Mouse (Mus musculus) liver, embryonic 14.5 days (tissue): ENCODE results near the gene Fpgt. TPM values are rescaled to one million over a fixed set of nuclear protein-coding genes. Genes with fewer than 3 reads are reported as not detected.

Experiments
- ATAC-seq: fragments of 200-750 bp; cut with Nextera tagmentation; 2 replicates; pipeline ENCODE4 v1.8.0; 2017; ENCODE audit warnings: moderate number of reproducible peaks, mild to moderate bottlenecking, moderate library complexity; ENCODE audit not compliant: insufficient read depth
- DNase-seq, 3 experiments: peaks; one replicate each; pipeline ENCODE4 v3.0.0-alpha.2; 2012 to 2013; ENCODE audit warnings: low read depth in 3 of 3, low spot score in 3 of 3
- H3K27ac ChIP-seq: fragments of 300-500 bp; sonication (generic); 2 replicates; pipeline ENCODE4 v1.5.1; 2014; ENCODE audit warnings: moderate library complexity, mild to moderate bottlenecking, control low read depth, inconsistent platforms
- H3K27me3 ChIP-seq: fragments of 300-500 bp; sonication (generic); 2 replicates; pipeline ENCODE4 v1.6.1; 2014; ENCODE audit warnings: mild to moderate bottlenecking, low read length, moderate library complexity; ENCODE audit not compliant: control insufficient read depth, insufficient read depth
- H3K36me3 ChIP-seq: fragments of 300-500 bp; sonication (generic); replicated peaks from 2 replicates; pipeline ENCODE4 v1.6.1; 2014; ENCODE audit warnings: low read depth; ENCODE audit not compliant: control insufficient read depth, insufficient read depth
- H3K4me1 ChIP-seq, 2 experiments: fragments of 200-500 bp in 1 of 2; fragments of 300-500 bp in 1 of 2; sonication (generic) in 1 of 2; replicated peaks; 2 replicates each; pipeline ENCODE4 v1.6.1; 2012 to 2014; ENCODE audit warnings: antibody characterized with exemption in 1 of 2, inconsistent platforms in 1 of 2, low read length in 1 of 2; ENCODE audit not compliant: control insufficient read depth in 2 of 2, insufficient read depth in 2 of 2
- H3K4me2 ChIP-seq: fragments of 300-500 bp; sonication (generic); 2 replicates; pipeline ENCODE4 v1.6.1; 2014; ENCODE audit warnings: low read depth, mild to moderate bottlenecking, control low read depth, moderate library complexity
- H3K4me3 ChIP-seq, 2 experiments: fragments of 200-500 bp in 1 of 2; fragments of 300-500 bp in 1 of 2; sonication (generic) in 1 of 2; 2 replicates each; pipeline ENCODE4 v1.5.1; 2012 to 2014; ENCODE audit warnings: low read depth in 2 of 2, low read length in 2 of 2, mild to moderate bottlenecking in 2 of 2, control low read depth in 1 of 2, inconsistent platforms in 1 of 2, moderate library complexity in 1 of 2; ENCODE audit not compliant: insufficient read depth in 1 of 2
- H3K9ac ChIP-seq: fragments of 300-500 bp; sonication (generic); replicated peaks from 2 replicates; pipeline ENCODE4 v1.6.1; 2014; ENCODE audit warnings: mild to moderate bottlenecking, control low read depth, moderate library complexity
- H3K9me3 ChIP-seq: fragments of 300-500 bp; sonication (generic); 2 replicates; pipeline ENCODE4 v1.6.1; 2016; ENCODE audit warnings: low read length, mixed read lengths; ENCODE audit not compliant: control insufficient read depth
- CTCF ChIP-seq: IDR thresholded peaks from 2 replicates; pipeline ENCODE4 v1.5.1; 2016; ENCODE audit warnings: antibody characterized with exemption, low read depth, control low read depth
- EP300 ChIP-seq: IDR thresholded peaks from 2 replicates; pipeline ENCODE4 v1.6.1; 2016; ENCODE audit warnings: antibody characterized with exemption, low read depth
- WGBS: fragments of 180-500 bp; shearing (Covaris S2); extraction: QIAGEN DNeasy Blood & Tissue Kit; methylation state at CpG from one replicate; pipeline ENCODE4 v1.1.7; 2014; ENCODE audit not compliant: insufficient replicate concordance; 5-methylcytosine and 5-hydroxymethylcytosine counted together
- polyA plus RNA-seq, 2 experiments: library from polyadenylated mRNA; depleted of rRNA in 1 of 2; stranded (reverse) in 1 of 2; unstranded in 1 of 2; fragments of >200 nt; fragmentation: Nextera tagmentation in 1 of 2; extraction: Ambion mirVana in 1 of 2; gene quantifications; 2 replicates each; pipeline versions ENCODE4 v1.2.1 to v1.2.3; 2012 to 2014

Gene Fpgt
- 2.1 and 3.0 TPM in 2 replicates for polyA plus RNA-seq (2012; rRNA removed)
- polyA plus RNA-seq (2014; fragmentation: Nextera tagmentation; extraction: Ambion mirVana), result 5.6 TPM in 2 replicates

DNA sequence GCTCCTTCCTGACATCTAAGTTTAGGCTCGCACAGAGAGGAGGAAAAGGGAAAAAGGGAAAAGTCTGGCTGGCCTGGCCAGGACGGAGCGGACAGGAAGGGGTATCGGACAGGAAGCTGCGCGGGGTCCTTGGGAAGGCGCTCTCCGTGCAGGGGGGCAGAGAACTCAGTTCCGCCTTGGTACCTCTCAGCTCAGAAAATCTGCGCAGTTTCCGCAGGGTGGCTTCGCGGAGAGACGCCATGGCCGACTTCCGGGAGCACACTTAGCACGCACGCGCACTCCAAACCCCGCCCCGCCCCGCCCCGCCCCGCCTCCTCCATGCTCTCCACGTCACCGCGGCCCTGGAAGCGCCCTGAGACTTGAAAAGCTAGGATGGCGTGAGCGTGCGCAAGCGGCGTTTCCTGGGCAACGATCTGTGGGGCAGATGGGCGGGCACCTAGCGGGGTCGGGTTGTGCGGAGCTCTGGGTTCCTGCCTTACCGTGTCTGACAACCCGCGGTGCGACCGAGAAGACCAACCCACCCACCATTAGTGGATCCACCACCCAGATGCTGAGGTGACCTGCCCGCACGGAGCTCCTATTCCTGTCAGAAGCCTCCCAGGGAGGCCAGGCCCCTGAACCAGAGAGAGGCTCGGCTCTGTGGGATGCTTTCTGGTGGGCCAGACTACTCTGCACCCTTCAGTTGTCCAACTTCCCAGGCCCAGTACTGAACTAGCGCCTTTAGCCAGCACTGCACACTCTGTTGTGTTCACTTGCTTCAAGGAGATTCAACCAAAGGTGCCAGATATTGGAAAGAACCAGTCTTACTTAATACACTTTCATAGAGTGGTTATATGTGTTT, at the start of gene Fpgt, which contains the start of gene Lrriq3:
Gene Fpgt (minus strand): TSS at position 288 of the 841 bp plus-strand sequence.
Gene Lrriq3 (plus strand): TSS at position 319 of the 841 bp plus-strand sequence.
- peak; percentile 71 to 75 (median 72) for DNase-seq
- 1% methylated on average over 47 of the region's 47 CpGs for WGBS
- Histone ChIP-seq H3K4me2 (peak within 1 kb of the TSS; percentile 88), H3K27me3 (no peaks in the 10 kb centered on the region), H3K9me3 (no peaks in the 10 kb centered on the region), H3K4me3 (peak within 1 kb of the TSS; percentile 66 to 73), H3K36me3 (no peaks in the 10 kb centered on the region), H3K4me1 (peaks cover 2 to 7% of the 10 kb centered on the region in 2 experiments; a peak in 3 of 4 replicates), H3K27ac (peak within 1 kb of the TSS; percentile 46; the same call in 1 of the 2 replicates), H3K9ac (peak within 1 kb of the TSS; percentile 61)
- no peak for TF ChIP-seq EP300
- peak; percentile 98 for ATAC-seq

DNA sequence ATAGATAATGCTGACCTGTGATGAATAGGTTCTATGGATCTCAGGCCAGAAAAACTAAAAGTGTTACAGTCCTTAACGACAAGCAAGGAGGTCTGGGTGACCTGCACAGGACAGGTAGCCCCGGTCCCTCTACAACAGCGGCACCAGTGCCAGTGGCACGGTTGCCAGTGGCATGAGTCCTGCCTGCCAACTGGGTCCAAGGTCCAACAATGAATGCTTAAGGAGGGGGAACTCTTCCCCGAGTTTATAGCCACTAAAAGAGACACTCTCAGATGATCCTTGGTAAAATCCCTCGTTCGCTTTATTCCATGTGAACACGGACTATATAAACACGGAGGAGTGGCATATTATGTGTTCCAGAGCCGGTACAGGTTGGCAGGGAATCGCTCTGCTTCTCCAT, 47.8 kb upstream of the Fpgt start:
- H3K4me3 ChIP-seq, result no peak overlapping the region
- no peak for TF ChIP-seq EP300
- no peak for TF ChIP-seq CTCF

DNA sequence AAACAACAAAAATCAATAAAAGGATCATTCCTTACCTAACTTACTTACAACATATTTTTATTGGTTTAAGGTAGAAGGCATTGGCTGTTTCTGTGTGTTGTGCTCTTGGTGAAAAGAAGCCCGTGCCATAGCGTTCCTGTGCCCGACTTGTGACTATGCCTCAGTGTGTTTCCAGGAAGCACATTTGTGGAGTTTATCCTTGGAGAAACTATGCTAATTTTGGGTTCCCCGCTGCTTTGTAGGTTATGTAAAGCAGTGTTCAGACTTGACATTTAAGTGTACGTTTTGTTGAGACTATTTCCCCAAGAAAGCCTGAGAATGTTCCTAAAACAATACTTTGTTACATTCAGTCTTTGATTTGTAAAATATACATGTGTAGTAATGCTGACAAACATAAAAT, 44.5 kb upstream of the Fpgt start:
- WGBS, result 65% methylated on average over 5 of the region's 5 CpGs
- Histone ChIP-seq H3K27me3 (no peaks in the 10 kb centered on the region), H3K36me3 (no peaks in the 10 kb centered on the region), H3K27ac (no peak overlapping the region), H3K9me3 (no peaks in the 10 kb centered on the region), H3K4me3 (no peak overlapping the region), H3K9ac (no peak overlapping the region), H3K4me1 (no peaks in the 10 kb centered on the region), H3K4me2 (no peak overlapping the region)
- DNase-seq (no peak), ATAC-seq (no peak)
- TF ChIP-seq CTCF (no peak), EP300 (no peak)

More for the DNA sequence above, 47.8 kb upstream of the Fpgt start:
- ATAC-seq (no peak), DNase-seq (no peak)
- Histone ChIP-seq H3K9ac (no peak overlapping the region), H3K9me3 (no peaks in the 10 kb centered on the region), H3K27ac (no peak overlapping the region), H3K4me1 (no peaks in the 10 kb centered on the region), H3K36me3 (no peaks in the 10 kb centered on the region), H3K4me2 (no peak overlapping the region), H3K27me3 (no peaks in the 10 kb centered on the region)
- WGBS, result 69% methylated on average over 11 of the region's 11 CpGs

DNA sequence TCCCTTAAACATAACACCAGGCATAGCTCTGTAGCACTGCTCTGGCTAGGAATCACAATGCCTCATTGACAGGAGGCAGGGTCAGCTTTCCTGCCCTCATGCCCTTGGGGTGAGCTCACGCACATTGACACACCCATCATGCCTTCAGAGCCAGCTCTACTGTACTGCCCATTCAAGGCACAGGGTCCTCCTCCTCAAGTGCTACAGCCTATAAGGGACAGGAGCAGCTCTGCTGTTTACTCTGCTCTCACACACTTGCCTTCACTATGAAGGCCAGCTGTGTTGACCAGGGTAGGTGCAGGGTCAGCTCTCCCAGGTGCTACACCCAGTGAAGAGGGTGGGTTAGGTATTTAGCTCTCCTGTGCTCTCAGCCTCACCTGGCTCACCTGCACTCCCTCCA, 12.8 kb upstream of the Fpgt start:
- ATAC-seq (no peak), DNase-seq (no peak)
- no peak overlapping the region for H3K4me3 ChIP-seq
- TF ChIP-seq CTCF (no peak), EP300 (no peak)
- WGBS, result 45% methylated on average over 1 of the region's 1 CpGs
- no peaks in the 10 kb centered on the region for H3K27me3 ChIP-seq
- H3K9me3 ChIP-seq, result no peaks in the 10 kb centered on the region
- H3K36me3 ChIP-seq, result no peaks in the 10 kb centered on the region
- H3K9ac ChIP-seq, result no peak overlapping the region
- no peak overlapping the region for H3K4me2 ChIP-seq
- H3K4me1 ChIP-seq, result no peaks in the 10 kb centered on the region
- H3K27ac ChIP-seq, result no peak overlapping the region

DNA sequence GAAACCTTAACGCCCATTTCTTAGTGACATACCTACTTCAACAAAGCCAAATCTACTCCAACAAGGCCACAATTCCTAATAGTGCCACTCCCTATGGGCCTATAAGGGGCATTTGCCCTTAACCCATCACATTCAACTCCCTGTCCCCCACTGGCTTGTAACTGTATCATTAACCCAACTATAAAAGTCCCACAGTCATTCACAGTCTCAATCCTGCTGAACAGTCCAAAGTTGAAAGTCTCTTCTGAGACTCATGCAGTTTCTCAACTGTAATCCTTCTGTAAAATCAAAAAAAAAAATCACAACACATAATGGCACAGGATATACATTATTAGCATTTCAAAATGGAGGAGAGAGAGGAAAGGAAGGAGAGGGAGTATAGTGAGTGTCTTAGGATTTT, 6.1 kb upstream of the Fpgt start:
- Histone ChIP-seq H3K27ac (no peak overlapping the region), H3K4me3 (no peak overlapping the region), H3K9me3 (no peaks in the 10 kb centered on the region), H3K36me3 (no peaks in the 10 kb centered on the region), H3K4me2 (no peak overlapping the region), H3K9ac (no peak overlapping the region), H3K4me1 (no peaks in the 10 kb centered on the region), H3K27me3 (no peaks in the 10 kb centered on the region)
- no peak for ATAC-seq
- DNase-seq, result no peak
- TF ChIP-seq CTCF (no peak), EP300 (no peak)
- 70% methylated on average over 1 of the region's 1 CpGs for WGBS
